Mouse (Mus musculus) heart, embryonic 16.5 days (tissue): ENCODE data around the gene Bet1l. TPM values are rescaled to one million over a fixed set of nuclear protein-coding genes. Genes with fewer than 3 reads are reported as not detected.

Experiments
- ATAC-seq: fragments of 200-750 bp; cut with Nextera tagmentation; replicated peaks from 2 replicates; pipeline ENCODE4 v1.8.0; 2017; ENCODE audit warnings: moderate number of reproducible peaks; ENCODE audit not compliant: insufficient read depth, low FRiP score; ENCODE audit errors: extremely low read depth
- H3K27ac ChIP-seq: fragments of 300-500 bp; sonication (generic); 2 replicates; pipeline ENCODE4 v1.5.1; 2014; ENCODE audit warnings: mild to moderate bottlenecking, low read length, control low read depth, moderate library complexity
- H3K27me3 ChIP-seq: fragments of 300-500 bp; sonication (generic); 2 replicates; pipeline ENCODE4 v1.6.1; 2014; ENCODE audit warnings: low read length, mixed read lengths; ENCODE audit not compliant: control insufficient read depth, insufficient read depth
- H3K36me3 ChIP-seq: fragments of 300-500 bp; sonication (generic); 2 replicates; pipeline ENCODE4 v1.6.1; 2014; ENCODE audit not compliant: control insufficient read depth, insufficient read depth
- H3K4me1 ChIP-seq: fragments of 300-500 bp; sonication (generic); 2 replicates; pipeline ENCODE4 v1.6.1; 2014; ENCODE audit warnings: low read length, mixed read lengths; ENCODE audit not compliant: control insufficient read depth, insufficient read depth
- H3K4me2 ChIP-seq: fragments of 300-500 bp; sonication (generic); 2 replicates; pipeline ENCODE4 v1.6.1; 2014; ENCODE audit warnings: low read depth, mild to moderate bottlenecking, control low read depth, low read length
- H3K4me3 ChIP-seq: fragments of 300-500 bp; sonication (generic); 2 replicates; pipeline ENCODE4 v1.5.1; 2014; ENCODE audit warnings: mild to moderate bottlenecking, control low read depth, low read length
- H3K9ac ChIP-seq: fragments of 300-500 bp; sonication (generic); 2 replicates; pipeline ENCODE4 v1.6.1; 2014; ENCODE audit warnings: low read length, control low read depth
- H3K9me3 ChIP-seq: fragments of 300-500 bp; sonication (generic); replicated peaks from 2 replicates; pipeline ENCODE4 v1.6.1; 2016; ENCODE audit warnings: low read length; ENCODE audit not compliant: control insufficient read depth
- WGBS: fragments of 180-500 bp; shearing (Covaris S2); extraction: QIAGEN DNeasy Blood & Tissue Kit; methylation state at CpG from one replicate; pipeline ENCODE4 v1.1.7; 2014; 5-methylcytosine and 5-hydroxymethylcytosine counted together
- polyA plus RNA-seq: library from polyadenylated mRNA; unstranded; fragments of >200 nt; fragmentation: Nextera tagmentation; extraction: Ambion mirVana; gene quantifications from 2 replicates; pipeline ENCODE4 v1.2.1, GENCODE M21; 2015

Bet1l gene
- polyA plus RNA-seq, 1 experiment from 2014 or later = 39.5 TPM

GRCm38 (mm10) chr7:140822731-140823130 is 34.6 kb downstream of the Bet1l start:
- Histone ChIP-seq H3K36me3 (no peaks in the 10 kb centered on the region), H3K4me3 (no peak overlapping the region), H3K4me2 (no peak overlapping the region), H3K27me3 (no peaks in the 10 kb centered on the region), H3K27ac (no peak overlapping the region), H3K9me3 (no peaks in the 10 kb centered on the region; the same call in 1 of the 2 replicates), H3K9ac (no peak overlapping the region), H3K4me1 (no peaks in the 10 kb centered on the region)
- ATAC-seq = no peak
- 82% methylated on average over 4 of the region's 4 CpGs for WGBS

GRCm38 (mm10) chr7:140821653-140822329 is 35.6 kb downstream of the Bet1l start, which contains the start of gene Zfp941:
TSS of gene Zfp941 (minus strand) at chr7:140822178.
- no peaks in the 10 kb centered on the region for H3K27me3 ChIP-seq
- H3K9ac ChIP-seq = peak within 1 kb of the TSS; percentile 64
- peak within 1 kb of the TSS; percentile 82 for H3K4me2 ChIP-seq
- no peak for ATAC-seq
- H3K36me3 ChIP-seq = no peaks in the 10 kb centered on the region
- WGBS = 3% methylated on average over 21 of the region's 21 CpGs
- H3K27ac ChIP-seq = no peak within 1 kb of the TSS
- H3K9me3 ChIP-seq = no peaks in the 10 kb centered on the region; the same call in 1 of the 2 replicates
- H3K4me1 ChIP-seq = no peaks in the 10 kb centered on the region
- H3K4me3 ChIP-seq = peak within 1 kb of the TSS; percentile 50

GRCm38 (mm10) chr7:140821305-140821652 is 36.1 kb downstream of the Bet1l start:
- Histone ChIP-seq H3K27ac (no peak overlapping the region), H3K36me3 (no peaks in the 10 kb centered on the region), H3K4me2 (peak overlapping the region; percentile 82), H3K9me3 (no peaks in the 10 kb centered on the region; the same call in 1 of the 2 replicates), H3K4me1 (no peaks in the 10 kb centered on the region), H3K27me3 (no peaks in the 10 kb centered on the region), H3K4me3 (peak overlapping the region; percentile 50), H3K9ac (no peak overlapping the region)
- 49% methylated on average over 5 of the region's 5 CpGs for WGBS
- ATAC-seq = no peak

GRCm38 (mm10) chr7:140820173-140820572 is 37.2 kb downstream of the Bet1l start:
- 50% methylated on average over 4 of the region's 4 CpGs for WGBS
- no peak overlapping the region for H3K27ac ChIP-seq
- H3K4me3 ChIP-seq = no peak overlapping the region
- no peak for ATAC-seq
- no peaks in the 10 kb centered on the region; the same call in 1 of the 2 replicates for H3K9me3 ChIP-seq
- H3K9ac ChIP-seq = no peak overlapping the region
- H3K4me2 ChIP-seq = no peak overlapping the region
- H3K4me1 ChIP-seq = no peaks in the 10 kb centered on the region
- no peaks in the 10 kb centered on the region for H3K36me3 ChIP-seq
- no peaks in the 10 kb centered on the region for H3K27me3 ChIP-seq

GRCm38 (mm10) chr7:140812850-140813249 is 44.5 kb downstream of the Bet1l start:
- H3K4me1 ChIP-seq = no peaks in the 10 kb centered on the region
- no peaks in the 10 kb centered on the region for H3K27me3 ChIP-seq
- peaks cover 7% of the 10 kb centered on the region; the same call in 1 of the 2 replicates for H3K36me3 ChIP-seq
- no peak overlapping the region for H3K27ac ChIP-seq
- H3K9me3 ChIP-seq = no peaks in the 10 kb centered on the region
- H3K4me3 ChIP-seq = no peak overlapping the region
- WGBS = 83% methylated on average over 12 of the region's 12 CpGs
- no peak for ATAC-seq
- no peak overlapping the region for H3K4me2 ChIP-seq
- no peak overlapping the region for H3K9ac ChIP-seq

- Histone ChIP-seq H3K27me3 (no peaks in the 10 kb centered on the region), H3K4me2 (no peak overlapping the region), H3K36me3 (peaks cover 7% of the 10 kb centered on the region; the same call in 1 of the 2 replicates), H3K9ac (no peak overlapping the region), H3K27ac (no peak overlapping the region), H3K4me1 (no peaks in the 10 kb centered on the region), H3K9me3 (no peaks in the 10 kb centered on the region), H3K4me3 (no peak overlapping the region)
- ATAC-seq = no peak
- 84% methylated on average over 13 of the region's 13 CpGs for WGBS
These were observed 45.7 kb downstream of the Bet1l start for GRCm38 (mm10) chr7:140811714-140812113.

- Histone ChIP-seq H3K36me3 (peaks cover 7% of the 10 kb centered on the region; the same call in 1 of the 2 replicates), H3K27me3 (no peaks in the 10 kb centered on the region), H3K27ac (no peak overlapping the region), H3K9me3 (no peaks in the 10 kb centered on the region), H3K4me2 (no peak overlapping the region), H3K4me1 (no peaks in the 10 kb centered on the region), H3K4me3 (no peak overlapping the region), H3K9ac (no peak overlapping the region)
- WGBS = 88% methylated on average over 6 of the region's 6 CpGs
- ATAC-seq = no peak
These were observed 46.9 kb downstream of the Bet1l start for GRCm38 (mm10) chr7:140810496-140810895.

- WGBS = 20% methylated on average over 1 of the region's 1 CpGs
- Histone ChIP-seq H3K27me3 (no peaks in the 10 kb centered on the region), H3K27ac (no peak overlapping the region), H3K4me2 (no peak overlapping the region), H3K9ac (no peak overlapping the region), H3K9me3 (no peaks in the 10 kb centered on the region), H3K4me1 (no peaks in the 10 kb centered on the region), H3K36me3 (0 out of 2 replicates have a peak, but pooled peaks cover 3% of the 10 kb centered on the region), H3K4me3 (no peak overlapping the region)
- no peak for ATAC-seq
These were observed 51.7 kb downstream of the Bet1l start for GRCm38 (mm10) chr7:140805704-140806103.
